Mouse (Mus musculus) brain, embryonic 14.5 days (tissue): Measurements from ENCODE around the gene Vps72.

ENCODE experiments used
- CTCF ChIP-seq: fragments of 200-500 bp; IDR thresholded peaks from 2 replicates; pipeline ENCODE4 v1.5.1; 2012; ENCODE audit warnings: inconsistent platforms, mild to moderate bottlenecking, moderate library complexity, borderline replicate concordance; ENCODE audit not compliant: insufficient read depth, insufficient read length; ENCODE audit errors: extremely low read depth
- POLR2A ChIP-seq: fragments of 200-500 bp; IDR thresholded peaks from 2 replicates; pipeline ENCODE4 v1.6.1; 2012; ENCODE audit warnings: mild to moderate bottlenecking, inconsistent platforms, borderline replicate concordance; ENCODE audit not compliant: poor library complexity, insufficient read depth, insufficient read length, severe bottlenecking; ENCODE audit errors: extremely low read depth

DNA sequence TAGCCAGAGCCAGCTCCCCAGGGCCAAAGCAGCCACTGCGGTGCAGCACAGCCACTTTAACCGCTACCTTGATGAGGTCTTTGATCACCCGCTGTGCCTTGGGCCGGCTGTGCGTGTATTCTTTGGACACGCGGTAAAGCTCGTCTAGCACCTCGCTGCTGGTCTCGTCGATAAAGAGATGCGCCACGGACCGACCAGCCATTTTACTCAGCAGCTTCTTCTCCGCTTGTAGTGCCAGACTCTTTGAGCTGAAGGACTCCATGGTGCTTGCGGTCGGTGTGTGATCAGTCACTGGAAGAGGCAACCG, 29.4 kb downstream of the Vps72 start:
- no peak for TF ChIP-seq CTCF
- no peak for TF ChIP-seq POLR2A
